Mouse (Mus musculus) midbrain, embryonic 12.5 days (tissue): Measurements from ENCODE around the gene Rreb1. TPM values are rescaled to one million over a fixed set of nuclear protein-coding genes. Genes with fewer than 3 reads are reported as not detected.

Source experiments
- ATAC-seq: fragments of 200-750 bp; cut with Nextera tagmentation; 2 replicates; pipeline ENCODE4 v1.8.0; 2017; ENCODE audit warnings: low read depth, moderate TSS enrichment, moderate library complexity; ENCODE audit not compliant: low FRiP score
- H3K27ac ChIP-seq: fragments of 300-500 bp; sonication (generic); replicated peaks from 2 replicates; pipeline ENCODE4 v1.5.1; 2016; ENCODE audit warnings: mild to moderate bottlenecking
- H3K27me3 ChIP-seq: fragments of 300-500 bp; sonication (generic); 2 replicates; pipeline ENCODE4 v1.6.1; 2016; ENCODE audit warnings: mild to moderate bottlenecking
- H3K36me3 ChIP-seq: fragments of 300-500 bp; sonication (generic); 2 replicates; pipeline ENCODE4 v1.6.1; 2016
- H3K4me1 ChIP-seq: fragments of 300-500 bp; sonication (generic); 2 replicates; pipeline ENCODE4 v1.6.1; 2016
- H3K4me2 ChIP-seq: fragments of 300-500 bp; sonication (generic); replicated peaks from 2 replicates; pipeline ENCODE4 v1.6.1; 2016; ENCODE audit warnings: mild to moderate bottlenecking, moderate library complexity
- H3K4me3 ChIP-seq: fragments of 300-500 bp; sonication (generic); 2 replicates; pipeline ENCODE4 v1.5.1; 2016; ENCODE audit warnings: mild to moderate bottlenecking
- H3K9ac ChIP-seq: fragments of 300-500 bp; sonication (generic); replicated peaks from 2 replicates; pipeline ENCODE4 v1.6.1; 2016; ENCODE audit warnings: mild to moderate bottlenecking, moderate library complexity
- H3K9me3 ChIP-seq: fragments of 300-500 bp; sonication (generic); 2 replicates; pipeline ENCODE4 v1.6.1; 2016; ENCODE audit warnings: mild to moderate bottlenecking
- WGBS: fragments of 180-500 bp; shearing (Covaris S2); methylation state at CpG from one replicate; pipeline ENCODE4 v1.1.7; 2016; 5-methylcytosine and 5-hydroxymethylcytosine counted together
- polyA plus RNA-seq: library from polyadenylated mRNA; unstranded; fragments of >200 nt; fragmentation: Nextera tagmentation; extraction: Ambion mirVana; gene quantifications from 2 replicates; pipeline ENCODE4 v1.2.1, GENCODE M21; 2016

Gene Rreb1
- polyA plus RNA-seq, 1 experiment from 2014 or later = 5.7 TPM

- Histone ChIP-seq H3K36me3 (no peaks in the 10 kb centered on the region), H3K27me3 (no peaks in the 10 kb centered on the region), H3K27ac (no peak overlapping the region), H3K4me3 (no peak overlapping the region), H3K9me3 (no peaks in the 10 kb centered on the region), H3K4me2 (no peak overlapping the region), H3K9ac (no peak overlapping the region), H3K4me1 (no peaks in the 10 kb centered on the region)
- WGBS = 87% methylated on average over 6 of the region's 6 CpGs
- ATAC-seq = no peak
These were observed 107.8 kb downstream of the Rreb1 start for GRCm38 (mm10) chr13:37886024-37886423.

GRCm38 (mm10) chr13:37894756-37895155 is 116.6 kb downstream of the Rreb1 start:
- no peak overlapping the region for H3K4me2 ChIP-seq
- no peaks in the 10 kb centered on the region for H3K4me1 ChIP-seq
- WGBS = 81% methylated on average over 8 of the region's 8 CpGs
- no peak overlapping the region for H3K27ac ChIP-seq
- H3K4me3 ChIP-seq = no peak overlapping the region
- no peaks in the 10 kb centered on the region for H3K9me3 ChIP-seq
- no peaks in the 10 kb centered on the region for H3K36me3 ChIP-seq
- no peak overlapping the region for H3K9ac ChIP-seq
- no peak for ATAC-seq
- no peaks in the 10 kb centered on the region for H3K27me3 ChIP-seq

- Histone ChIP-seq H3K9me3 (no peaks in the 10 kb centered on the region), H3K9ac (no peak overlapping the region), H3K4me3 (no peak overlapping the region), H3K27me3 (no peaks in the 10 kb centered on the region), H3K4me2 (no peak overlapping the region), H3K36me3 (no peaks in the 10 kb centered on the region), H3K27ac (no peak overlapping the region), H3K4me1 (no peaks in the 10 kb centered on the region)
- WGBS = 85% methylated on average over 6 of the region's 6 CpGs
- no peak for ATAC-seq
These were observed 117.5 kb downstream of the Rreb1 start for GRCm38 (mm10) chr13:37895564-37896254.

GRCm38 (mm10) chr13:37896423-37896822 is 118.2 kb downstream of the Rreb1 start:
- Histone ChIP-seq H3K4me3 (no peak overlapping the region), H3K36me3 (no peaks in the 10 kb centered on the region), H3K9me3 (no peaks in the 10 kb centered on the region), H3K4me1 (no peaks in the 10 kb centered on the region), H3K9ac (no peak overlapping the region), H3K4me2 (no peak overlapping the region), H3K27me3 (no peaks in the 10 kb centered on the region), H3K27ac (no peak overlapping the region)
- WGBS = 94% methylated on average over 1 of the region's 1 CpGs
- ATAC-seq = no peak

DNA sequence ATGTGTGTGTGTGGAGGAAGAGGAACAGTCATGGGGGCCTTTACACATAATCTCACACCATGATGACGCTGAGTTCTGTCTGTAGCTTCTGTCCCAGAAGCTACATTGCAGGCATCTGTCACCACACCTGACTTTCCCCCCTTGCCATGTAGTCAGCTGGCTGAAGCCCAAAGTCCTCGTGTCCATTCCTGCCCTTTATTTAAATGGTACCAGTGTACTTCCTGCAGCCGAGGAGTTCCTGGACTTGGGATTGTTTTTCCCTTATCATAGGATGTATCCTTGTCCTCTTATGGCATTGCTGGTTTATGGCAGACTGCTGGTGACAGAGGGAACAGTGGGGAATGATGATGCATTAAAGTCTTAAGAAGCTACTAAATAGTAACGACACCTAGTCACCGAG is 120.6 kb downstream of the Rreb1 start:
- no peaks in the 10 kb centered on the region for H3K27me3 ChIP-seq
- H3K9ac ChIP-seq = no peak overlapping the region
- no peak overlapping the region for H3K4me2 ChIP-seq
- no peak for ATAC-seq
- H3K4me3 ChIP-seq = no peak overlapping the region
- H3K36me3 ChIP-seq = no peaks in the 10 kb centered on the region
- H3K4me1 ChIP-seq = no peaks in the 10 kb centered on the region
- no peak overlapping the region for H3K27ac ChIP-seq
- H3K9me3 ChIP-seq = no peaks in the 10 kb centered on the region
- WGBS = 92% methylated on average over 5 of the region's 5 CpGs

DNA sequence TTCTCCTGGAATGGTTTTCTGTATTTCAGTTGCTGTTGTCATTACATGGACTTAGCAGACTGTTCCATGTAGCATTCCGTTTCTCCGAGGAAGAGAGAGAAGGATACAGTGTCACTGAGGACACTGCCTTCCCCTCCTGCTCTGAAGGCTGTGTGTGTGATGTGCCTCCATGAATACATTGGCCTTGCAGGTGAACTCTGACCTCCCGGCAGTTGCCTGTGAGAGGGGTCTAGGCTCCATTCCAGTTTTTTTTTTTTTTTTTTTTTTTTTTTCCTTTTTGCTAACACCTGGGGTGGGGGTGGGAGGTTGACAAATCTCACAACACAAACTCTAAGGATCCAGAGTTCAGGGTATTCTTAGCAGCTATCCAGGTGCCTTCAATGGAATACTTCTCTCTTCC is 124.8 kb downstream of the Rreb1 start:
- no peaks in the 10 kb centered on the region for H3K9me3 ChIP-seq
- no peak overlapping the region for H3K4me2 ChIP-seq
- no peak overlapping the region for H3K4me3 ChIP-seq
- WGBS = 80% methylated on average over 3 of the region's 3 CpGs
- H3K27ac ChIP-seq = no peak overlapping the region
- H3K9ac ChIP-seq = no peak overlapping the region
- no peaks in the 10 kb centered on the region for H3K36me3 ChIP-seq
- H3K27me3 ChIP-seq = no peaks in the 10 kb centered on the region
- H3K4me1 ChIP-seq = no peaks in the 10 kb centered on the region
- no peak for ATAC-seq

GRCm38 (mm10) chr13:37903476-37903875 is 125.3 kb downstream of the Rreb1 start:
- Histone ChIP-seq H3K4me2 (no peak overlapping the region), H3K36me3 (no peaks in the 10 kb centered on the region), H3K9ac (no peak overlapping the region), H3K27ac (no peak overlapping the region), H3K4me3 (no peak overlapping the region), H3K9me3 (no peaks in the 10 kb centered on the region), H3K27me3 (no peaks in the 10 kb centered on the region), H3K4me1 (no peaks in the 10 kb centered on the region)
- no peak for ATAC-seq
- WGBS = 94% methylated on average over 4 of the region's 4 CpGs

GRCm38 (mm10) chr13:37904436-37904835 is 126.2 kb downstream of the Rreb1 start:
- Histone ChIP-seq H3K9me3 (no peaks in the 10 kb centered on the region), H3K36me3 (no peaks in the 10 kb centered on the region), H3K4me2 (no peak overlapping the region), H3K9ac (no peak overlapping the region), H3K4me1 (no peaks in the 10 kb centered on the region), H3K27me3 (no peaks in the 10 kb centered on the region), H3K4me3 (no peak overlapping the region), H3K27ac (no peak overlapping the region)
- no peak for ATAC-seq
- WGBS = 94% methylated on average over 6 of the region's 6 CpGs

- Histone ChIP-seq H3K27me3 (0 out of 2 replicates have a peak, but pooled peaks cover 3% of the 10 kb centered on the region), H3K36me3 (no peaks in the 10 kb centered on the region), H3K4me1 (no peaks in the 10 kb centered on the region), H3K4me3 (no peak overlapping the region), H3K9me3 (no peaks in the 10 kb centered on the region), H3K4me2 (no peak overlapping the region), H3K9ac (no peak overlapping the region), H3K27ac (no peak overlapping the region)
- ATAC-seq = no peak
- WGBS = 86% methylated on average over 9 of the region's 9 CpGs
These were observed 129.9 kb downstream of the Rreb1 start for GRCm38 (mm10) chr13:37908061-37908460.

DNA sequence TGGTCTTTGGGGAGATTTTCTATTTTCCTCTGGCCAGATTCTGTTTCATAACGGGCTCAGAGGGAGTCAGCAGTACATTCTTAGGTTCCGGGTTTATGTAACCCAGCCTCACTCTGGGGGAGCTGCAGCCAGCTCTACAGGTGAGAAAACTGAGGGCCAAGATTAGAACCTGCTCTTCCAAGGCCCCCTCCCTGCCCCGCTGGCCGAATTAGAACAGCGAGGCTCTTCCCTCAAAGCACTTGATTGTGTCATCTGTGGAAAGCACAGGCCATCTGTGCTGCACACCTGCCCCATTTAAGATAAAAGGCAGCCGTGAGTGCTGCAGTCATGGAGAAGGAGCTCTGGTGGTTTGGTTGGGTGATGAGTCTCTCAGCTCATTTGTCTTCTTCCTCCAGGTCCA is 130.3 kb downstream of the Rreb1 start:
- 92% methylated on average over 6 of the region's 6 CpGs for WGBS
- H3K4me3 ChIP-seq = no peak overlapping the region
- ATAC-seq = no peak
- H3K27ac ChIP-seq = no peak overlapping the region
- no peak overlapping the region for H3K9ac ChIP-seq
- no peaks in the 10 kb centered on the region for H3K4me1 ChIP-seq
- H3K27me3 ChIP-seq = 0 out of 2 replicates have a peak, but pooled peaks cover 3% of the 10 kb centered on the region
- no peak overlapping the region for H3K4me2 ChIP-seq
- H3K36me3 ChIP-seq = no peaks in the 10 kb centered on the region
- no peaks in the 10 kb centered on the region for H3K9me3 ChIP-seq

- no peaks in the 10 kb centered on the region for H3K36me3 ChIP-seq
- no peak for ATAC-seq
- H3K27ac ChIP-seq = no peak overlapping the region
These were observed 131.0 kb downstream of the Rreb1 start for GRCm38 (mm10) chr13:37909225-37909624.

GRCm38 (mm10) chr13:37912011-37912410 is 133.8 kb downstream of the Rreb1 start:
- 78% methylated on average over 6 of the region's 6 CpGs for WGBS
- no peak overlapping the region for H3K27ac ChIP-seq

More at GRCm38 (mm10) chr13:37909225-37909624, 131.0 kb downstream of the Rreb1 start:
- Histone ChIP-seq H3K4me1 (no peaks in the 10 kb centered on the region), H3K27me3 (0 out of 2 replicates have a peak, but pooled peaks cover 3% of the 10 kb centered on the region), H3K4me2 (no peak overlapping the region), H3K4me3 (no peak overlapping the region), H3K9me3 (no peaks in the 10 kb centered on the region), H3K9ac (no peak overlapping the region)
- WGBS = 93% methylated on average over 2 of the region's 2 CpGs

More at GRCm38 (mm10) chr13:37912011-37912410, 133.8 kb downstream of the Rreb1 start:
- Histone ChIP-seq H3K4me2 (no peak overlapping the region), H3K36me3 (no peaks in the 10 kb centered on the region), H3K4me3 (no peak overlapping the region), H3K9ac (no peak overlapping the region), H3K9me3 (no peaks in the 10 kb centered on the region), H3K27me3 (0 out of 2 replicates have a peak, but pooled peaks cover 3% of the 10 kb centered on the region), H3K4me1 (no peaks in the 10 kb centered on the region)
- ATAC-seq = no peak
